Mouse (Mus musculus) spleen, adult 2 months (tissue): ENCODE results near the gene 4933424G06Rik.

Experiments
- CTCF ChIP-seq: fragments of 200-500 bp; IDR thresholded peaks from 2 replicates; pipeline ENCODE4 v1.5.1; 2011; ENCODE audit warnings: mild to moderate bottlenecking, inconsistent platforms; ENCODE audit not compliant: insufficient read depth, insufficient read length, insufficient replicate concordance; ENCODE audit errors: extremely low read depth
- POLR2A ChIP-seq: fragments of 200-500 bp; IDR thresholded peaks from 2 replicates; pipeline ENCODE4 v1.6.1; 2011; ENCODE audit warnings: low read depth, low read length, inconsistent platforms

GRCm38 (mm10) chr1:36768786-36769185 is 58.8 kb downstream of the 4933424G06Rik start:
- no peak for TF ChIP-seq CTCF
- TF ChIP-seq POLR2A = no peak
